Mouse (Mus musculus): ENCODE data around the gene P2ry4. TPM values are rescaled to one million over a fixed set of nuclear protein-coding genes. Genes with fewer than 3 reads are reported as not detected.

The P2ry4 gene
- polyA plus RNA-seq (2015; fragmentation: Nextera tagmentation; extraction: Ambion mirVana): not detected in 2 replicates

DNA sequence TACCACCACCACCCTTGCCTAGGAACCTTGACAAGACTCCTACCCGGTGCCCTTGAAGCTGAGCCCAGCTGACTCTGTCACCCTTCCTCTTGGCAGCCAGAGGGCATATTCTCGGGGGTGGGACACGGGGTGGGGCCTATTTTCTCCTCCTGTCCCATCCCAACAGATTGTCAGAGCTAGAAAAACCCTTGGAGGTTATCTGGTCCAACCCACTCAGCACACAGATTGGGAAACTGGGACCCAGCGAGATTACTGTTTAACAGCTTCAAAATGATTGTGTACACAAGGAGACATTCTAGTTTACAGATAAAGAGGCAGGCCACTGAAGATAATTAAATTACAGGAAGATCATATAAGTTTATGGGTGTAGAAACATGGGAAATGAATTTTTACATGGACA is at the start of gene P2ry4:
Gene P2ry4 (minus strand): TSS at position 79 of the 400 bp plus-strand sequence.
- no peak within 1 kb of the TSS for H3K27ac ChIP-seq
- no peaks in the 10 kb centered on the region for H3K36me3 ChIP-seq
- WGBS: 70% methylated on average over 4 of the region's 4 CpGs
- no peak within 1 kb of the TSS for H3K4me3 ChIP-seq
- no peaks in the 10 kb centered on the region for H3K4me1 ChIP-seq (replicated peaks)
- H3K4me2 ChIP-seq: no peak within 1 kb of the TSS
- peaks cover 20% of the 10 kb centered on the region; the same call in 1 of the 2 replicates for H3K27me3 ChIP-seq
- no peak for ATAC-seq (ENCODE audit: low FRiP score)
- H3K9ac ChIP-seq: no peak within 1 kb of the TSS
- H3K9me3 ChIP-seq: no peaks in the 10 kb centered on the region

DNA sequence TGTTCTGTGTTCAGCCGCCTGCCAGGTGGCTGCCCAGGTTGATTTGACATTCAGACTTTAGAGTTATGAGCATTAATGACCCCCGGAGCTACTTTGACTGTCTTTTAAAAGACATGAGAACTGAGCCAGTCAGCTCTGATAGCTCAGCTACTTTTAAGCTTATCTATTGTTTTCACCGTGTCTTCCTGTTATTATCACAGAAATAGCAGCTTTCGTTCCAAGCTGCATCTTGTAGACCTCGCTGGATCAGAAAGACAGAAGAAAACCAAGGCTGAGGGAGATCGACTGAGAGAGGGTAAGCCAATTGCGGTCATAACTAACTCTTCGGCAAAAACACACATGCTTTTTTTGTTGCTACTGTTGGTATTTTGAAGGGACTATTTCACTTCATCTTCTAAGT is 43.8 kb upstream of the P2ry4 start:
- no peaks in the 10 kb centered on the region for H3K27me3 ChIP-seq
- no peaks in the 10 kb centered on the region for H3K36me3 ChIP-seq
- no peak overlapping the region for H3K27ac ChIP-seq
- ATAC-seq (ENCODE audit: low FRiP score): no peak
- no peaks in the 10 kb centered on the region for H3K4me1 ChIP-seq (replicated peaks)
- H3K9me3 ChIP-seq: no peaks in the 10 kb centered on the region
- no peak overlapping the region for H3K4me3 ChIP-seq
- 92% methylated on average over 8 of the region's 8 CpGs for WGBS
- H3K4me2 ChIP-seq: no peak overlapping the region
- H3K9ac ChIP-seq: no peak overlapping the region

DNA sequence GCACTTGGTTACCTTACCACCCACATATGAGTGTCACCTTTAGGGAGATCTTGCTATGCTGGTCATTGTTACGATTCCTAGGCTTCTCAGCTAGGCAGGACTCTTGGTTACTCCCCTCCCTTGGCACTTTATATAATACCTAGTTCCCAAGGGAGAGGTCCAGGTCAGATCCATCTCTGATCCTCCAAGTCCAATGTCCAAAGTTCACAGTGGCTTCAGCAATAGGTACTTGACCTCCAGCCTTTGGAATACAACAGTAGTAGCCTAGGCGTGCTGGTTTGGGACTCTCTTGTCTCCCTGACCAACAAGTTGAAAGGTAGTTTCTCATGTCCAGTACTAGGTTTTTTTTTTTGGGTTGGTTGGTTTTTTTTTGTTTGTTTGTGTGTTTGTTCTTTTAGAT is 34.4 kb upstream of the P2ry4 start:
- 93% methylated on average over 2 of the region's 2 CpGs for WGBS
- H3K4me2 ChIP-seq: no peak overlapping the region
- H3K9me3 ChIP-seq: no peaks in the 10 kb centered on the region
- H3K27ac ChIP-seq: no peak overlapping the region
- no peak overlapping the region for H3K4me3 ChIP-seq
- no peaks in the 10 kb centered on the region for H3K27me3 ChIP-seq
- no peak for ATAC-seq (ENCODE audit: low FRiP score)
- H3K4me1 ChIP-seq (replicated peaks): peaks cover 14% of the 10 kb centered on the region
- no peaks in the 10 kb centered on the region for H3K36me3 ChIP-seq
- H3K9ac ChIP-seq: no peak overlapping the region

DNA sequence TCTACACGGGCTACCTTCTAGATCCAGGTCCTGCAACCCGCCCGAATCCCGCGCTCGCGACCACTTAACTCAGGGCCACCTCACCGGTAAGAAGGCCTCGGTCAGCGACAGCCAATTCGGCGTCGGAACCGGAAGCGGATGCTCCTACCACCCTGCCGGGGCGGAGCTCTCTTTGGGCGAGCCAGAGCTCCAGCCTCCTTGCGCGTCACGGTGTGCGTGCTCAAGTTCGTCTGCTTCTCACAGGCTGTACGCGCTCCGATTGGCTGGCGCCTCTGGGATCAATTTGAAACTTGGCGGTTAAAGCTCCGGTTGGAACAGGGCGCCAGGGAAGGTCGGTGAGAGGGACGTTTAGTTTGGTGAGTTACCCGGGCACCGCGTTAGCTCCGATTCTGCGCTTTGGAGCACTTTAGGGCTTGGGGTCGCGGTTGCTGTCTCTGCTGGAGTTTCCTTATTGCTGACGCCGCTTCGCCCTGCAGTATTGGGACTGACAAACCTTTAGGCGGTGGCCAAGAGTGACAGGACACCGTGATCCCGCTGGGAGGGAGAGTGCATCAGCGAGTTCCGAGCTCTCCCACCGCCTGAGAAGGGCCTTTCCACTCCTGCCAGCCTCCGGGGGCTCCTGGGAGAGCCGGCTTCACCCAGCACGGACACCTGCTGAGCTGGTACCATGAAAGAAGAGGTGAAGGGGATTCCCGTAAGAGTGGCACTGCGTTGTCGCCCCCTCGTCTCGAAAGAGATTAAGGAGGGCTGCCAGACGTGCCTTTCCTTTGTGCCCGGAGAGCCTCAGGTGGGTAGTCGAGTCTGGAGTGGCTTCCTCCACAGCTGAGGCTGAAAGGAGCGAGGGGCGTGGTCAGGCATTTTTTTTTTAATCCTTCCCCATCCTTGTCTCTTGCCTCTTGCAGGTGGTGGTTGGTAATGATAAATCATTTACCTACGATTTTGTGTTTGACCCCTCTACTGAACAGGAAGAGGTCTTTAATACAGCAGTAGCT is 31.4 kb upstream of the P2ry4 start, which contains the start of gene Pdzd11:
Gene Pdzd11 (minus strand): TSS at position 767 of the 992 bp plus-strand sequence.
- WGBS: 22% methylated on average over 62 of the region's 62 CpGs
- Histone ChIP-seq H3K4me3 (peak within 1 kb of the TSS; percentile 49), H3K9me3 (no peaks in the 10 kb centered on the region), H3K9ac (peak within 1 kb of the TSS; percentile 76), H3K36me3 (peaks cover 4% of the 10 kb centered on the region; the same call in 1 of the 2 replicates), H3K4me2 (peak within 1 kb of the TSS; percentile 71), H3K4me1 (replicated peaks) (peaks cover 14% of the 10 kb centered on the region), H3K27me3 (no peaks in the 10 kb centered on the region), H3K27ac (peak within 1 kb of the TSS; percentile 64; the same call in 1 of the 2 replicates)
- peak; percentile 100 for ATAC-seq (ENCODE audit: low FRiP score)

GRCm38 (mm10) chrX:100625546-100625801 is 30.8 kb upstream of the P2ry4 start, which contains the start of gene Kif4:
Gene Kif4 (plus strand): TSS chrX:100625737.
- peak within 1 kb of the TSS; percentile 49 for H3K4me3 ChIP-seq
- ATAC-seq (ENCODE audit: low FRiP score): no peak
- H3K27ac ChIP-seq: peak within 1 kb of the TSS; percentile 64; the same call in 1 of the 2 replicates
- no peaks in the 10 kb centered on the region for H3K27me3 ChIP-seq
- 19% methylated on average over 3 of the region's 3 CpGs for WGBS
- peak within 1 kb of the TSS; percentile 71 for H3K4me2 ChIP-seq
- H3K36me3 ChIP-seq: peaks cover 4% of the 10 kb centered on the region; the same call in 1 of the 2 replicates
- H3K4me1 ChIP-seq (replicated peaks): peaks cover 14% of the 10 kb centered on the region
- peak within 1 kb of the TSS; percentile 76 for H3K9ac ChIP-seq
- H3K9me3 ChIP-seq: no peaks in the 10 kb centered on the region

DNA sequence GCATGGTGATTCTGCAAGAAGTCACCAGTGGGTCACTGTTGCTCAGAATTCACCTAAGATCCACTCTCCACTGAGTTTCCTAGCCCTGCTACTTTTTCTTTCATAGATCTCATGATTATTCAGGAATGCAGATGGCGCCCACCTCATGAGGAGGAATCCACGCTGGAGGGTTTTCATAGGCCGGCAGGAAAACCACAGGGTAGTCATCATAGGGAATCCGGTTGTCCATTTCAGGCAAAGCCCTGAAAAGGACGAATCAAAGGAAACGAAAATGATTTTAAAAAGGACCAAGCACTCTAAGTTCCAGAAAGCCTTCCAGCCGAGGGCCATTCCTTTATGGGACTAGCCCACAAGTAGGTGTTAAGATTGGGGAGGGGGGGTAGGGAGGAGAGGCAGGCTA is 30.5 kb upstream of the P2ry4 start:
- H3K9ac ChIP-seq: peak overlapping the region; percentile 76
- no peaks in the 10 kb centered on the region for H3K9me3 ChIP-seq
- H3K4me3 ChIP-seq: peak overlapping the region; percentile 49
- H3K27me3 ChIP-seq: no peaks in the 10 kb centered on the region
- peaks cover 14% of the 10 kb centered on the region for H3K4me1 ChIP-seq (replicated peaks)
- H3K36me3 ChIP-seq: peaks cover 4% of the 10 kb centered on the region; the same call in 1 of the 2 replicates
- ATAC-seq (ENCODE audit: low FRiP score): no peak
- 33% methylated on average over 7 of the region's 7 CpGs for WGBS
- H3K4me2 ChIP-seq: peak overlapping the region; percentile 71
- H3K27ac ChIP-seq: no peak overlapping the region

GRCm38 (mm10) chrX:100624242-100624641 is 29.6 kb upstream of the P2ry4 start:
- no peak overlapping the region for H3K4me2 ChIP-seq
- H3K36me3 ChIP-seq: peaks cover 4% of the 10 kb centered on the region; the same call in 1 of the 2 replicates
- H3K4me3 ChIP-seq: no peak overlapping the region
- no peak overlapping the region for H3K9ac ChIP-seq
- peaks cover 14% of the 10 kb centered on the region for H3K4me1 ChIP-seq (replicated peaks)
- H3K27ac ChIP-seq: no peak overlapping the region
- H3K27me3 ChIP-seq: no peaks in the 10 kb centered on the region
- 93% methylated on average over 4 of the region's 4 CpGs for WGBS
- H3K9me3 ChIP-seq: no peaks in the 10 kb centered on the region
- no peak for ATAC-seq (ENCODE audit: low FRiP score)

DNA sequence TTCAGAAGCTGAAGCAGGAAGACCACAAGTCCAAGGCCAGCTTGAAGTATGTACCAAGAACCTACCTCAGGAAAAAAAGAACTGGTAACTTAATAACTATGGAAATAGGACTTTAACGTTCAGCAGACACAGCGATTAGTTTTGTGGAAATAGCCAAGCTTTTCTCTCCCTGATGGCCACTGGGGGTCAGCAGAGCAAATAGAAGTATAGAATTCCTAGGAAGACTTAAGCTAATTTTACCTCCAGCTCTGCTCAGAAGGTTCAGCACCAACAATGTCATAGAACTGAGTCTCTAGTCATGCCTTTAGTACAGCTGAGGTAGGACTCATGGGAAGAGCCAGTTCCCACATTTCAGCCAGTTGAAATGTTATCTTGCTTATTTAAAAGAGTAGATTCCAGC is 26.7 kb upstream of the P2ry4 start:
- H3K9ac ChIP-seq: no peak overlapping the region
- ATAC-seq (ENCODE audit: low FRiP score): no peak
- H3K27me3 ChIP-seq: peaks cover 2% of the 10 kb centered on the region; the same call in 1 of the 2 replicates
- no peaks in the 10 kb centered on the region for H3K9me3 ChIP-seq
- no peak overlapping the region for H3K27ac ChIP-seq
- peaks cover 9% of the 10 kb centered on the region for H3K4me1 ChIP-seq (replicated peaks)
- H3K4me3 ChIP-seq: no peak overlapping the region
- H3K36me3 ChIP-seq: peaks cover 4% of the 10 kb centered on the region; the same call in 1 of the 2 replicates
- H3K4me2 ChIP-seq: no peak overlapping the region
- 72% methylated on average over 2 of the region's 2 CpGs for WGBS

DNA sequence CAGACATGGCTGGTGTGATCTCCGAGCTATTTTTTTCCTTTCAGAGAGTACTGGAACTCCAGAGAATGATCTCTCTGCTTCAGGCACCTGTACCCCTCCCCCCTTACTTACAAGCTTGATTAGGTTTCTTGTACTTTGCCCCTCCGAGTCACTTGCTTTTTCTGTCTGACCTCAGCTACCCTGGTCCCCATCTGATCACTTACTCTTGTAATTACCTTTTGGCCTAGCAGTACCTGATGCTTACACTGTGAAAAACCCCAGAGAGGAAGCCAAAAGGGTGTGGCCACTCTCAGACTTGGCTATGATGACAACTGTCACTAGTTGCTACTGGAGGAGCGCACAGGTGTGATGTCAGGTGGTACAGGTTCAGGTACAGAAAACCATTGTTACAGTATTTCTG is 23.8 kb upstream of the P2ry4 start:
- no peak for ATAC-seq (ENCODE audit: low FRiP score)
- H3K4me3 ChIP-seq: no peak overlapping the region
- peaks cover under 1% of the 10 kb centered on the region; the same call in 1 of the 2 replicates for H3K36me3 ChIP-seq
- H3K9ac ChIP-seq: no peak overlapping the region
- peaks cover 2% of the 10 kb centered on the region; the same call in 1 of the 2 replicates for H3K27me3 ChIP-seq
- H3K9me3 ChIP-seq: no peaks in the 10 kb centered on the region
- H3K27ac ChIP-seq: no peak overlapping the region
- 73% methylated on average over 3 of the region's 3 CpGs for WGBS
- no peak overlapping the region for H3K4me2 ChIP-seq
- H3K4me1 ChIP-seq (replicated peaks): no peaks in the 10 kb centered on the region

- H3K4me3 ChIP-seq: no peak within 1 kb of the TSS
- no peak within 1 kb of the TSS for H3K9ac ChIP-seq
- ATAC-seq (ENCODE audit: low FRiP score): no peak
- 74% methylated on average over 1 of the region's 1 CpGs for WGBS
- H3K4me2 ChIP-seq: no peak within 1 kb of the TSS
- no peaks in the 10 kb centered on the region for H3K4me1 ChIP-seq (replicated peaks)
- no peak within 1 kb of the TSS for H3K27ac ChIP-seq
- 0 out of 2 replicates have a peak, but pooled peaks cover 5% of the 10 kb centered on the region for H3K27me3 ChIP-seq
- no peaks in the 10 kb centered on the region for H3K9me3 ChIP-seq
- no peaks in the 10 kb centered on the region for H3K36me3 ChIP-seq
These were observed 10.6 kb upstream of the P2ry4 start, which contains the start of gene Arr3 for GRCm38 (mm10) chrX:100605314-100605713. Gene Arr3 (plus strand): TSS chrX:100605497.

GRCm38 (mm10) chrX:100599755-100600154 is 5.1 kb upstream of the P2ry4 start:
- H3K4me2 ChIP-seq: no peak overlapping the region
- H3K4me3 ChIP-seq: no peak overlapping the region
- H3K36me3 ChIP-seq: no peaks in the 10 kb centered on the region
- no peaks in the 10 kb centered on the region for H3K9me3 ChIP-seq
- WGBS: 76% methylated on average over 4 of the region's 4 CpGs
- no peak overlapping the region for H3K27ac ChIP-seq
- ATAC-seq (ENCODE audit: low FRiP score): no peak
- no peak overlapping the region for H3K9ac ChIP-seq
- H3K4me1 ChIP-seq (replicated peaks): no peaks in the 10 kb centered on the region
- peaks cover 15% of the 10 kb centered on the region; the same call in 1 of the 2 replicates for H3K27me3 ChIP-seq

- Histone ChIP-seq H3K4me3 (no peak overlapping the region), H3K4me2 (no peak overlapping the region), H3K9me3 (no peaks in the 10 kb centered on the region), H3K27me3 (peaks cover 14% of the 10 kb centered on the region; the same call in 1 of the 2 replicates), H3K36me3 (no peaks in the 10 kb centered on the region), H3K4me1 (replicated peaks) (no peaks in the 10 kb centered on the region), H3K9ac (no peak overlapping the region), H3K27ac (no peak overlapping the region)
- 30% methylated on average over 5 of the region's 5 CpGs for WGBS
- ATAC-seq (ENCODE audit: low FRiP score): no peak
These were observed 2.8 kb upstream of the P2ry4 start for GRCm38 (mm10) chrX:100597439-100597838.
